Mouse (Mus musculus) ovary, adult 18-20 months (tissue): ENCODE measurements around the gene Mff.

Source experiments
- DNase-seq: peaks from one replicate; pipeline ENCODE4 v3.0.0; 2022; ENCODE audit warnings: low spot score, mixed read lengths

Gene Mff

GRCm38 (mm10) chr1:82724339-82725025 lies at the start of gene Mff:
Gene Mff, plus strand, starts transcription at chr1:82724890.
- peak; percentile 87 for DNase-seq

GRCm38 (mm10) chr1:82686328-82686727 lies 38.4 kb upstream of the Mff start:
- DNase-seq: no peak

GRCm38 (mm10) chr1:82686866-82687265 lies 37.8 kb upstream of the Mff start:
- DNase-seq: no peak

GRCm38 (mm10) chr1:82687931-82688330 lies 36.8 kb upstream of the Mff start:
- no peak for DNase-seq

- DNase-seq: no peak
These were observed 28.8 kb upstream of the Mff start for GRCm38 (mm10) chr1:82695915-82696314.

- no peak for DNase-seq
These were observed 6.7 kb upstream of the Mff start for GRCm38 (mm10) chr1:82717816-82718512.

GRCm38 (mm10) chr1:82725026-82725874 lies 560 bp downstream of the Mff start:
- DNase-seq: no peak

- no peak for DNase-seq
These were observed 1.1 kb downstream of the Mff start for GRCm38 (mm10) chr1:82725875-82726185.

GRCm38 (mm10) chr1:82726482-82726881 lies 1.8 kb downstream of the Mff start:
- no peak for DNase-seq

- DNase-seq: no peak
These were observed 8.7 kb downstream of the Mff start for GRCm38 (mm10) chr1:82733357-82733756.

- DNase-seq: no peak
These were observed 13.4 kb downstream of the Mff start for GRCm38 (mm10) chr1:82738066-82738465.

GRCm38 (mm10) chr1:82741539-82741938 lies 16.8 kb downstream of the Mff start:
- DNase-seq: no peak

- peak; percentile 27 for DNase-seq
These were observed 19.3 kb downstream of the Mff start for GRCm38 (mm10) chr1:82743962-82744361.

GRCm38 (mm10) chr1:82746408-82746807 lies 21.7 kb downstream of the Mff start:
- no peak for DNase-seq

- no peak for DNase-seq
These were observed 23.2 kb downstream of the Mff start for GRCm38 (mm10) chr1:82747714-82748452.

- no peak for DNase-seq
These were observed 34.8 kb downstream of the Mff start for GRCm38 (mm10) chr1:82759520-82759919.

GRCm38 (mm10) chr1:82761454-82762169 lies 36.9 kb downstream of the Mff start:
- DNase-seq: no peak

GRCm38 (mm10) chr1:82762274-82762673 lies 37.6 kb downstream of the Mff start:
- DNase-seq: no peak

- no peak for DNase-seq
These were observed 41.5 kb downstream of the Mff start for GRCm38 (mm10) chr1:82766227-82766626.

GRCm38 (mm10) chr1:82766641-82767040 lies 42.0 kb downstream of the Mff start:
- no peak for DNase-seq

- no peak for DNase-seq
These were observed 43.6 kb downstream of the Mff start, which contains the start of gene Tm4sf20 for GRCm38 (mm10) chr1:82768269-82768668. Gene Tm4sf20, minus strand, starts transcription at chr1:82768461.
